Mouse (Mus musculus) heart, adult 9 months (tissue): ENCODE data around the gene 1700001J03Rik.
"Not testable (repeated sequence)": the region's sequence is repeated elsewhere in the genome, so short reads cannot be mapped to it uniquely, and the experiment has no call there.

Experiments used
- DNase-seq, 2 experiments: peaks; one replicate each; pipeline ENCODE4 v3.0.0; 2022; ENCODE audit warnings: low spot score in 2 of 2

1700001J03Rik gene

GRCm38 (mm10) chr5:146185204-146185603 is at the start of gene 1700001J03Rik:
Gene 1700001J03Rik, minus strand, starts transcription at chr5:146185304.
- DNase-seq = not testable (repeated sequence)

- DNase-seq = no peak
Measured at GRCm38 (mm10) chr5:146234336-146234735, 49.2 kb upstream of the 1700001J03Rik start.

GRCm38 (mm10) chr5:146232816-146233215 is 47.7 kb upstream of the 1700001J03Rik start:
- no peak for DNase-seq

- no peak for DNase-seq
Measured at GRCm38 (mm10) chr5:146232056-146232675, 47.1 kb upstream of the 1700001J03Rik start.

- no peak for DNase-seq
Measured at GRCm38 (mm10) chr5:146231655-146231996, 46.5 kb upstream of the 1700001J03Rik start.

GRCm38 (mm10) chr5:146230864-146231654 is 46.0 kb upstream of the 1700001J03Rik start, which contains the start of gene Cdk8:
Gene Cdk8, plus strand, starts transcription at chr5:146231230.
- peak; percentile 91 to 93 for DNase-seq

- no peak for DNase-seq
Measured at GRCm38 (mm10) chr5:146229869-146230650, 45.0 kb upstream of the 1700001J03Rik start.

- DNase-seq = no peak
Measured at GRCm38 (mm10) chr5:146227496-146227895, 42.4 kb upstream of the 1700001J03Rik start.

GRCm38 (mm10) chr5:146223786-146224185 is 38.7 kb upstream of the 1700001J03Rik start:
- no peak for DNase-seq

GRCm38 (mm10) chr5:146221722-146222121 is 36.6 kb upstream of the 1700001J03Rik start:
- no peak for DNase-seq

GRCm38 (mm10) chr5:146220879-146221714 is 36.0 kb upstream of the 1700001J03Rik start, which contains the start of gene Rnf6:
Gene Rnf6, minus strand, starts transcription at chr5:146221555.
- DNase-seq = peak; percentile 93 to 95

- no peak for DNase-seq
Measured at GRCm38 (mm10) chr5:146220501-146220878, 35.4 kb upstream of the 1700001J03Rik start.

GRCm38 (mm10) chr5:146205537-146205936 is 20.4 kb upstream of the 1700001J03Rik start:
- DNase-seq = no peak

GRCm38 (mm10) chr5:146203921-146204320 is 18.8 kb upstream of the 1700001J03Rik start:
- DNase-seq = no peak

- no peak for DNase-seq
Measured at GRCm38 (mm10) chr5:146200580-146200979, 15.5 kb upstream of the 1700001J03Rik start.

GRCm38 (mm10) chr5:146199540-146199939 is 14.4 kb upstream of the 1700001J03Rik start:
- no peak for DNase-seq

- DNase-seq = no peak
Measured at GRCm38 (mm10) chr5:146199073-146199472, 14.0 kb upstream of the 1700001J03Rik start.

GRCm38 (mm10) chr5:146193360-146193759 is 8.3 kb upstream of the 1700001J03Rik start:
- DNase-seq = no peak

GRCm38 (mm10) chr5:146190501-146191269 is 5.6 kb upstream of the 1700001J03Rik start:
- no peak for DNase-seq

GRCm38 (mm10) chr5:146190093-146190492 is 5.0 kb upstream of the 1700001J03Rik start:
- no peak for DNase-seq

- no peak for DNase-seq
Measured at GRCm38 (mm10) chr5:146188712-146189111, 3.6 kb upstream of the 1700001J03Rik start.
